Mouse (Mus musculus) mouse trophoblast stem cell (cell line): ENCODE results near the gene Degs1.

ENCODE experiments used
- in situ Hi-C, 2 experiments: fragments of 300-500 bp; cut with MseI, MboI; formaldehyde crosslinking; loops; 2 replicates in 1 of 2; 3 replicates in 1 of 2; pipeline ENCODE4 v1.15.1; 2025

Gene Degs1

GRCm38 (mm10) chr1:182281251-182281711 is 1.3 kb downstream of the Degs1 start:
- in situ Hi-C loops, result no loop called here

GRCm38 (mm10) chr1:182280577-182280976 is 2.0 kb downstream of the Degs1 start:
- in situ Hi-C loops, result no loop called here

- in situ Hi-C loops, result no loop called here
Measured at GRCm38 (mm10) chr1:182280046-182280445, 2.6 kb downstream of the Degs1 start.

GRCm38 (mm10) chr1:182279436-182279835 is 3.2 kb downstream of the Degs1 start:
- in situ Hi-C loops, result no loop called here

GRCm38 (mm10) chr1:182275109-182275508 is 7.5 kb downstream of the Degs1 start:
- in situ Hi-C loops, result no loop called here

- in situ Hi-C loops, result no loop called here
Measured at GRCm38 (mm10) chr1:182271632-182272031, 11.0 kb downstream of the Degs1 start.

- in situ Hi-C loops, result no loop called here
Measured at GRCm38 (mm10) chr1:182271130-182271529, 11.5 kb downstream of the Degs1 start.

GRCm38 (mm10) chr1:182268317-182268716 is 14.3 kb downstream of the Degs1 start:
- in situ Hi-C loops, result no loop called here

GRCm38 (mm10) chr1:182266028-182266525 is 16.5 kb downstream of the Degs1 start:
- in situ Hi-C loops, result no loop called here

GRCm38 (mm10) chr1:182256041-182256680 is 26.4 kb downstream of the Degs1 start:
- in situ Hi-C loops, result no loop called here

GRCm38 (mm10) chr1:182255031-182255430 is 27.6 kb downstream of the Degs1 start:
- in situ Hi-C loops, result no loop called here

GRCm38 (mm10) chr1:182254618-182255017 is 28.0 kb downstream of the Degs1 start:
- in situ Hi-C loops, result no loop called here

- in situ Hi-C loops, result no loop called here
Measured at GRCm38 (mm10) chr1:182253756-182254534, 28.7 kb downstream of the Degs1 start.

GRCm38 (mm10) chr1:182252534-182253171 is 30.0 kb downstream of the Degs1 start:
- in situ Hi-C loops, result no loop called here

- in situ Hi-C loops, result no loop called here
Measured at GRCm38 (mm10) chr1:182250734-182251133, 31.9 kb downstream of the Degs1 start.

GRCm38 (mm10) chr1:182249298-182249697 is 33.3 kb downstream of the Degs1 start:
- in situ Hi-C loops, result no loop called here

- in situ Hi-C loops, result no loop called here
Measured at GRCm38 (mm10) chr1:182245003-182245402, 37.6 kb downstream of the Degs1 start.

- in situ Hi-C loops, result no loop called here
Measured at GRCm38 (mm10) chr1:182238056-182238703, 44.4 kb downstream of the Degs1 start.

GRCm38 (mm10) chr1:182237386-182237785 is 45.2 kb downstream of the Degs1 start:
- in situ Hi-C loops, result no loop called here

GRCm38 (mm10) chr1:182235174-182235573 is 47.4 kb downstream of the Degs1 start:
- in situ Hi-C loops, result no loop called here

GRCm38 (mm10) chr1:182229381-182229780 is 53.2 kb downstream of the Degs1 start:
- in situ Hi-C loops, result no loop called here
